Mouse (Mus musculus) erythroblast, embryonic 14.5 days (primary cell): ENCODE data around the gene Rdh5. TPM values are rescaled to one million over a fixed set of nuclear protein-coding genes. Genes with fewer than 3 reads are reported as not detected.

Experiments
- H3K27me3 ChIP-seq: 2 replicates; pipeline ENCODE4 v1.6.1; 2012; ENCODE audit warnings: inconsistent platforms; ENCODE audit not compliant: control insufficient read depth
- H3K36me3 ChIP-seq: 2 replicates; pipeline ENCODE4 v1.6.1; 2012; ENCODE audit warnings: mild to moderate bottlenecking, inconsistent platforms; ENCODE audit not compliant: control insufficient read depth
- H3K4me1 ChIP-seq: 2 replicates; pipeline ENCODE4 v1.6.1; 2012; ENCODE audit warnings: inconsistent platforms; ENCODE audit not compliant: control insufficient read depth
- H3K4me3 ChIP-seq: replicated peaks from 2 replicates; pipeline ENCODE3; 2012; ENCODE audit warnings: moderate library complexity, mild to moderate bottlenecking, inconsistent platforms
- H3K9me3 ChIP-seq: 2 replicates; pipeline ENCODE4 v1.6.1; 2012; ENCODE audit warnings: low read length, inconsistent platforms, mixed read lengths; ENCODE audit not compliant: control insufficient read depth
- GATA1 ChIP-seq: IDR thresholded peaks from 2 replicates; pipeline ENCODE4 v1.6.1; 2012; ENCODE audit warnings: low read length, inconsistent platforms, mixed read lengths
- TAL1 ChIP-seq: IDR thresholded peaks from 3 replicates; pipeline ENCODE4 v1.6.1; 2012; ENCODE audit warnings: low read length, inconsistent platforms, mixed read lengths
- polyA plus RNA-seq: library from polyadenylated mRNA; stranded (reverse); fragments of >175 nt; gene quantifications from 2 replicates; pipeline ENCODE4 v1.2.3, GENCODE M21; 2012

The Rdh5 gene
- polyA plus RNA-seq, 1 experiment: 0.06 TPM

DNA sequence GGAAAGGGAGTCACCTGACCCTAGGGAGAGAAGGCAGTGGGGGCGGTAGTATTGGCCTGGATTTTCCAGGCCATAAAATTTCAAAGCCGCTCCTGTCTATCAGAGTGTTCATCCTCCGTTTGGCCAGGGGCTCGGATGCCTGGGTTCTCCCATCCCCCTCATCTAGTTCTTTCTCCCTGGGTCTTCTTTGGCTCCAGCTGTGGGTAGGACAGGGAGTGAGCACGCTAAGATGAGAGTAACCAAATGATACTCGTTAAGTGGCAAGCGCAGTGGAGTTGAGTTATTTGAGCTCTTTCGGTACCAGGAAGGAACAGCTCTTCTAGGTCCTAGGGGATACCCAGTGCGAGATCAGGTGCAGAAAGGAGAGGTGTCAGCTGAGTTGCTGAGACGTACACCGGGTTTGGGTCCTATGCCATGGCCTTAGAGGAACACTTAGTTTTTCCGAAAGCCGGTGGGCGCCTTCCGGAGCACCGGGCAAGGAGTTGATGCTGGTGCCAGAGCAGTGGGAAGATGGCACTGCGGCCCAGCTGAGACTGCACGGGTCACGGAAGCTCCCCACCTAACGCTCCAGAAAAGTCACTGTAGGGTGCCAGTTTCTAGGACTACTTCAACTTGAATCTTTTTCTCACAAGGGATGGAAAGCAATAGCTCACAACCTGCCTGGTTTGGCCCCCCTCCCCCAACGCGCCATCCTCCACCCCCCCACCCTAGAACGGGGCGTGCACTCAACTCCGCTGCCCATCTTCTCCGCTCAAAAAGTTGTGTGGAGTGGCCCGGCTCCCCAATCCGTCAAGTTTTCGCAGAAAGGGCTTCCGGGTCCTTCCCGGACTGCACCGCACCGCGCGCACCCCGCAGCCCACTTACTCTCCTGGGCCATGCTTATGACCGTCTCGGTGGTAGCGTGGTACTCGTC lies 32.0 kb downstream of the Rdh5 start:
- TF ChIP-seq GATA1: no peak
- TF ChIP-seq TAL1: no peak
- peak overlapping the region; percentile 55 for H3K4me3 ChIP-seq
- peaks cover 90% of the 10 kb centered on the region for H3K27me3 ChIP-seq
- H3K9me3 ChIP-seq: peaks cover 7% of the 10 kb centered on the region; the same call in 1 of the 2 replicates
- peaks cover 13% of the 10 kb centered on the region for H3K4me1 ChIP-seq
- H3K36me3 ChIP-seq: no peaks in the 10 kb centered on the region

DNA sequence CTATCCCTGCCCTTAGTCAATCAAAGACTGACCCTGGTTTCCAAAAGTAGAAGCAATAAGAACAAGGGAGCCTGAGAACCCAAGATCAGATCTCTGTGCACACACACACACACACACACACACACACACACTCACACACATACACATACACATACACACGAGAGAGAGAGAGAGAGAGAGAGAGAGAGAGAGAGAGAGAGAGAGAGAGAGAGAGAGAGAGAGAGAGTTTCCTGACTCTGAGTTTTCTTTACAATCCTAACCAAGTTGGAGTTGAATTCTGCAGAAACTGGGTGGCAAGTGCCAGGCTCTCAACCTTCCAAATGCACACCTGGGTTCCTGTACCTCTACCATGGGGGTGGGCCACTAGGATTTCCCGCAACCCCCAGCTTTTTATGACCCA lies 32.8 kb downstream of the Rdh5 start:
- peaks cover 19% of the 10 kb centered on the region for H3K4me1 ChIP-seq
- TF ChIP-seq GATA1 (no peak), TAL1 (no peak)
- H3K4me3 ChIP-seq: no peak overlapping the region
- H3K9me3 ChIP-seq: peaks cover 7% of the 10 kb centered on the region; the same call in 1 of the 2 replicates
- no peaks in the 10 kb centered on the region for H3K36me3 ChIP-seq
- H3K27me3 ChIP-seq: peaks cover 82% of the 10 kb centered on the region

DNA sequence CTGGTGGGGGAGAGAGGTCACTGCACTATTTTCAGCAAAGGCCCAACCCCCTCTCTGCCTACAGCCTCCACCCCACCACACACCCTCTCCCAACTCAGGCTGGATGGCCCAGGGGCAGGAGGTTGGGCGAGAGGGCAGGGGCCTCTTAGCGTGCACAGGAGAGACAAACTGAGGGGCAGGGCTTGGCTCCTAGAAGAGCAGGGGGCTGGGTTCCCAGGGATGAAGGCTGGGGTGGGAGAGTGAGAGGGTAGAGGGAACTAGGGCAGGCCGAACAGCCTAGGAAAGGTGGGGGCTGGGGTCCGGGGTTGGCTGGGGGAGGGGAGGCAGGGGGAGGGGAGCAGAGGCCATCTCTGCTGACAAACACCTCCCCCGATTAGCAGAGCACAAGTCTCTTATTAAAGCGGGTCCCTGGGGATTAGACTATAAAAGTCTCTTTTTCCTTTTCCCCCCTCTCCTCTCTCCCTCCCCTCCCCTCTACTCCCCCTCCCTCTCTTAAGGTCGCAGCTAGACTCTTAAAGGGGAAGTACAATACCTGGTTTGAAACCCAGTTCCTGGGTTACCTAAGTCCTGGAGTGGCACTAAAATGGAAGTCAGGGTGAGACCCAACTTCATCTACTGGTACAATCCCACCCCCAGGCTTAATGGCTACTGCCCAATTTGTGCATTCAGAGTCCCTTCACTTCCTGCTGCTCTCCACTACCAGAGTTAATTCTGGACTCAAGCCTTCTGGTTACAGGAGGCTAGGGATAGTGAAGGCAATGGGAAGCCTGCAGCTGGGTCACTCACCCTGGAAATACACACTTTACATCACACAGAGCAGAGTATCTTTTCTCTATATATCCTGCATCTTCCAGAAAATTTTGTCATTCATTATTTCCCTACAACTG lies 33.5 kb downstream of the Rdh5 start:
- no peak for TF ChIP-seq TAL1
- TF ChIP-seq GATA1: no peak
- H3K9me3 ChIP-seq: peaks cover 7% of the 10 kb centered on the region; the same call in 1 of the 2 replicates
- H3K27me3 ChIP-seq: peaks cover 75% of the 10 kb centered on the region
- H3K4me3 ChIP-seq: no peak overlapping the region
- no peaks in the 10 kb centered on the region for H3K36me3 ChIP-seq
- H3K4me1 ChIP-seq: peaks cover 19% of the 10 kb centered on the region

DNA sequence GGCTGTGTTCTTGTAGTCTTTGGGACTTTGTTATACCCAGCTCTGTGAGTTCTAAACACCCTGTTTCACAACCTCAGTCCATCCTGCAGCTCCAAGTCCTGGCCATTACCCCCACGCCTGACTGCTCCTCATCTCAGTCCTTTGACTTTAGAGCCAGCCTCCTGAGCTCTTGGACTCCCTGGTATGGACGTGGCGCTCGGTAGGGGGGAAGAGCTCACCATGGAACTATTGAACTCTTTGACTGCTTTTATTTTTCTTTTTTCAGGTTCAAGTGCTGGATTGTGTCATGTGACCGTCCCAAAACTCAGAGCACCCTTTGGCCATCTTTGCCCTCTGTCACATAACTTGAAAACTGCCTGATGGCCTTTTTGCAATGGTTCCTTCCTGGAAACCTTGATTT lies 40.6 kb downstream of the Rdh5 start:
- no peak overlapping the region for H3K4me3 ChIP-seq
- no peaks in the 10 kb centered on the region for H3K9me3 ChIP-seq
- H3K4me1 ChIP-seq: peaks cover 13% of the 10 kb centered on the region
- no peak for TF ChIP-seq GATA1
- no peak for TF ChIP-seq TAL1
- H3K27me3 ChIP-seq: peaks cover 5% of the 10 kb centered on the region; the same call in 1 of the 2 replicates
- H3K36me3 ChIP-seq: peaks cover 16% of the 10 kb centered on the region

DNA sequence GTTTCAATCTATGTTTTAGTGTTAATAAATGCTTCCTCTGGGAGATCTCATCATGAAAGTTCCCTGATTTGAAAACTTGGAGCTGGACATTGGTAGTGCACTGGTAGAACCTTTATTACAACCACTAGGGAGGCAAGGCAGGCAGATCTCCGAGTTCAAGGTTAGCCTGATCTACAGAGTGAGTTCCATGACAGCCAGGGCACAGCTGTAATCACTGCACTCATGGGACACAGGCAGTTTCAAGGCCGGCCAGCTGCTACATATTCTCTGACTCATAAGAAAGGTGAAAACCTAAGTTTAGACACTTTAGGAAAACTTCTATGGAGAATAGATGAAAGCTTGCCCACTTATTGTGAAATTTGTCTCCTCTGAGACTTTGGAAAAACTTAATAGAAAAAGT lies 43.9 kb downstream of the Rdh5 start:
- Histone ChIP-seq H3K4me3 (no peak overlapping the region), H3K9me3 (no peaks in the 10 kb centered on the region), H3K4me1 (no peaks in the 10 kb centered on the region), H3K36me3 (peaks cover 43% of the 10 kb centered on the region), H3K27me3 (no peaks in the 10 kb centered on the region)
- TF ChIP-seq GATA1 (no peak), TAL1 (no peak)

DNA sequence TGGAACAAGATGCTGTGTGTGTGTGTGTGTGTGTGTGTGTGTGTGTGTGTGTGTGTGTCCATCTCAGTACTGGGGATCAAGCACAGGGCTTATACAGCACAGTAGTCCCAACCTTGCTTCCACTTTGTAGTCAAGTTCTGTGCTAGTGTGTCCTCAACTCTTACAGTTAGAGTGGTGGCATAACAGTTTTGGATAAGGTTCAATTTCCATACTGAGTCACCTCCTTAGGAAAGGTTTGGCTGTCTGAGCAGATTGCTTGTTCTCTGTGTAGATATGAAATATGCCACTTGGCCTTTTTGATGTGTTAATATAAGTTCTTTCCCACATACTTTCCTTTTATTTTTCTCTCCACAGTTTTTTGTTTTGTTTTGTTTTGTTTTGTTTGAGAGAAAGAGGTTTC lies 44.4 kb downstream of the Rdh5 start:
- Histone ChIP-seq H3K4me3 (no peak overlapping the region), H3K27me3 (no peaks in the 10 kb centered on the region), H3K4me1 (no peaks in the 10 kb centered on the region), H3K36me3 (peaks cover 48% of the 10 kb centered on the region), H3K9me3 (no peaks in the 10 kb centered on the region)
- TF ChIP-seq GATA1 (no peak), TAL1 (no peak)

DNA sequence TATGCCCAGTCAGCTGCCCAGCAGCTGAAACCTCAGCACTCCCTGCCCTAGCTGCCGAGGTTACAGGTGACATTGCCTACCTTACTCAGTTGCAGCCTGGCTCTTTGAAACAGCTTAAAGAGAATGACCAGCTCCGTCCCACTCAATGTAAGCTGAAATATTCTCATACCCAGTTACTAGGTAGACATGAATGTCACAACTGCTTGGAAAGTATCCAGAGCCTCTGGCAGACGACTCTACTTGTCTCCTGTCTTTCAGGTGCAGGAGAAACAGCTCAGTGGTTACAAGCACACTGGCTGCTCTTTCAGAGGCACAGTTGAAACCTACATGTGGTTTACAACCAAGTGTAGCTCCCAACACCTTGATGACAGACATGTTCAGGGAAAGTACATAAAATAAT lies 52.3 kb downstream of the Rdh5 start:
- H3K9me3 ChIP-seq: no peaks in the 10 kb centered on the region
- H3K4me1 ChIP-seq: no peaks in the 10 kb centered on the region
- no peak for TF ChIP-seq GATA1
- no peak for TF ChIP-seq TAL1
- no peaks in the 10 kb centered on the region for H3K27me3 ChIP-seq
- no peak overlapping the region for H3K4me3 ChIP-seq
- H3K36me3 ChIP-seq: peaks cover 85% of the 10 kb centered on the region

DNA sequence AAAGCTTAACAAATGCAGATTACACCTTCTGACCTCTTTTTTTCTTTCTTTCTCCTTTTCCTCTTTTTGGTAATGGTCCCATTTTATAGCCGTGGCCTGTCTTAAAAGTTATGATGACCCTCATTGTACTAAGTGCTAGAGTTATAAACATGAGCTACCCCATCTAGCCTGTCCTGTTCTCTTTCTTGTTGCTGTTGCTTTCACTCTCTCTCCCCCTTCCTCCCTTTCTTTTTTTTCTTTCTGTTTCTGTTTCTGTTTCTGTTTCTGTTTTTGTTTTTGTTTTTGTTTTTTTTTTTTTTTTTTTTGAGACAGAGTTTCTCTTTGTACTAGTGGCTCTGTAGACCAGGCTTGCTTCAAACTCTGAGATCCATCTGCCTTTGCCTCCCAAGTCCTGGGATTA lies 56.2 kb downstream of the Rdh5 start:
- no peak overlapping the region for H3K4me3 ChIP-seq
- H3K9me3 ChIP-seq: no peaks in the 10 kb centered on the region
- no peaks in the 10 kb centered on the region for H3K27me3 ChIP-seq
- H3K36me3 ChIP-seq: peaks cover 78% of the 10 kb centered on the region
- H3K4me1 ChIP-seq: no peaks in the 10 kb centered on the region
- TF ChIP-seq GATA1 (no peak), TAL1 (no peak)

DNA sequence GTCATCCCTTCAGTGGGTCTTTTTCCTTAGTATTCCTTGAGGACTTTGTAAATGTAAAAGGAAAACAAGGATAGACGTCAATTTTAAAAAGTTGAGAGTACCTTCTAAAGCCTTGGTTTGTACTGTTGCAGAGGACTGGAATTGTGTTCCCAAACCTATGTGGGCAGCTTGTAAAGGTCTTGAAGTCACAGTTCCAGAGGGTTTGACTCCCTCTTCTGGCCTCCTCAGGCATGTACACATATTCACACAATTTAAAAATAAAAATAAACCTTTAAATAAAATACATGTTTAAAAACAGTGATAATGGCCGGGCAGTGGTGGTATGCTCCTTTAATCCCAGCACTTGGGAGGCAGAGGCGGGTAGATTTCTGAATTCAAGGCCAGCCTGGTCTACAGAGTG lies 56.6 kb downstream of the Rdh5 start:
- H3K4me1 ChIP-seq: no peaks in the 10 kb centered on the region
- TF ChIP-seq TAL1: no peak
- no peaks in the 10 kb centered on the region for H3K27me3 ChIP-seq
- no peak overlapping the region for H3K4me3 ChIP-seq
- no peaks in the 10 kb centered on the region for H3K9me3 ChIP-seq
- H3K36me3 ChIP-seq: peaks cover 78% of the 10 kb centered on the region

Other genes starting within 250 kb of the Rdh5 start
- 0.04 and 0.14 TPM in 2 replicates for gene Suox, start 248.8 kb downstream of the Rdh5 start, polyA plus RNA-seq
- gene Rab5b, start 226.6 kb downstream of the Rdh5 start, polyA plus RNA-seq: 1.1 and 1.2 TPM in 2 replicates
- not detected in 2 replicates for gene Pmel, start 218.7 kb downstream of the Rdh5 start, polyA plus RNA-seq
- 2.3 and 2.6 TPM in 2 replicates for gene Cdk2, start 217.9 kb downstream of the Rdh5 start, polyA plus RNA-seq
- 0.02 and 0.03 TPM in 2 replicates for gene Dgka, start 178.0 kb downstream of the Rdh5 start, polyA plus RNA-seq
- 10.9 and 11.7 TPM in 2 replicates for gene Pym1, start 175.0 kb downstream of the Rdh5 start, polyA plus RNA-seq
- 0.01 TPM in 1 of 2 replicates, not detected in the other for gene Mmp19, start 132.0 kb downstream of the Rdh5 start, polyA plus RNA-seq
- gene Dnajc14, start 118.8 kb downstream of the Rdh5 start, polyA plus RNA-seq: 0.94 and 1.2 TPM in 2 replicates
- 0.07 and 0.09 TPM in 2 replicates for gene Tmem198b, start 118.5 kb downstream of the Rdh5 start, polyA plus RNA-seq
- 1.4 and 2.5 TPM in 2 replicates for gene Sarnp, start 105.6 kb downstream of the Rdh5 start, polyA plus RNA-seq
- 1.3 and 2.2 TPM in 2 replicates for gene Ormdl2, start 101.2 kb downstream of the Rdh5 start, polyA plus RNA-seq
- not detected in 2 replicates for gene Gdf11, start 31.2 kb downstream of the Rdh5 start, polyA plus RNA-seq
- gene Cd63, start 21.9 kb downstream of the Rdh5 start, polyA plus RNA-seq: 0.04 and 0.21 TPM in 2 replicates
- gene Bloc1s1, start 1.1 kb upstream of the Rdh5 start, polyA plus RNA-seq: 16.6 and 25.2 TPM in 2 replicates
- gene Itga7, start 10.9 kb upstream of the Rdh5 start, polyA plus RNA-seq: 0.07 TPM in 1 of 2 replicates, not detected in the other
- not detected in 2 replicates for gene Mettl7b, start 38.1 kb upstream of the Rdh5 start, polyA plus RNA-seq
- gene Olfr9, start 66.5 kb upstream of the Rdh5 start, polyA plus RNA-seq: not detected in 2 replicates
- gene Olfr763, start 87.9 kb upstream of the Rdh5 start, polyA plus RNA-seq: not detected in 2 replicates
- not detected in 2 replicates for gene Olfr764-ps1, start 117.0 kb upstream of the Rdh5 start, polyA plus RNA-seq
- not detected in 2 replicates for gene Olfr765, start 127.1 kb upstream of the Rdh5 start, polyA plus RNA-seq
- gene Olfr766-ps1, start 146.1 kb upstream of the Rdh5 start, polyA plus RNA-seq: not detected in 2 replicates
- gene Olfr767, start 160.0 kb upstream of the Rdh5 start, polyA plus RNA-seq: not detected in 2 replicates
- not detected in 2 replicates for gene Olfr768, start 176.5 kb upstream of the Rdh5 start, polyA plus RNA-seq
- not detected in 2 replicates for gene Olfr769, start 195.0 kb upstream of the Rdh5 start, polyA plus RNA-seq
- not detected in 2 replicates for gene Olfr770, start 216.1 kb upstream of the Rdh5 start, polyA plus RNA-seq
- gene Olfr771, start 241.9 kb upstream of the Rdh5 start, polyA plus RNA-seq: not detected in 2 replicates